Mouse (Mus musculus) lung, embryonic 16.5 days (tissue): Measurements from ENCODE around the gene Nosip. TPM values are rescaled to one million over a fixed set of nuclear protein-coding genes. Genes with fewer than 3 reads are reported as not detected.
"Not testable (repeated sequence)": the region's sequence is repeated elsewhere in the genome, so short reads cannot be mapped to it uniquely, and the experiment has no call there.

Experiments
- ATAC-seq: fragments of 200-750 bp; cut with Nextera tagmentation; 2 replicates; pipeline ENCODE4 v1.8.0; 2017; ENCODE audit warnings: low read depth, mild to moderate bottlenecking, moderate library complexity
- H3K27ac ChIP-seq: fragments of 300-500 bp; sonication (generic); 2 replicates; pipeline ENCODE4 v1.5.1; 2014; ENCODE audit warnings: mild to moderate bottlenecking, control low read depth, low read length
- H3K27me3 ChIP-seq: fragments of 300-500 bp; sonication (generic); 2 replicates; pipeline ENCODE4 v1.6.1; 2014; ENCODE audit warnings: low read depth, low read length, mixed read lengths; ENCODE audit not compliant: control insufficient read depth, insufficient read depth
- H3K36me3 ChIP-seq: fragments of 300-500 bp; sonication (generic); 2 replicates; pipeline ENCODE4 v1.6.1; 2014; ENCODE audit warnings: low read length; ENCODE audit not compliant: control insufficient read depth, insufficient read depth
- H3K4me1 ChIP-seq: fragments of 300-500 bp; sonication (generic); replicated peaks from 2 replicates; pipeline ENCODE4 v1.6.1; 2014; ENCODE audit warnings: low read length, mixed read lengths; ENCODE audit not compliant: control insufficient read depth, insufficient read depth
- H3K4me2 ChIP-seq: fragments of 300-500 bp; sonication (generic); 2 replicates; pipeline ENCODE4 v1.6.1; 2014; ENCODE audit warnings: low read depth, low read length, control low read depth
- H3K4me3 ChIP-seq: fragments of 300-500 bp; sonication (generic); 2 replicates; pipeline ENCODE4 v1.5.1; 2014; ENCODE audit warnings: mild to moderate bottlenecking, low read length, control low read depth
- H3K9ac ChIP-seq: fragments of 300-500 bp; sonication (generic); 2 replicates; pipeline ENCODE4 v1.6.1; 2014; ENCODE audit warnings: low read length, control low read depth
- H3K9me3 ChIP-seq: fragments of 300-500 bp; sonication (generic); 2 replicates; pipeline ENCODE4 v1.6.1; 2016; ENCODE audit warnings: low read length; ENCODE audit not compliant: control insufficient read depth
- WGBS: fragments of 180-500 bp; shearing (Covaris S2); extraction: QIAGEN DNeasy Blood & Tissue Kit; methylation state at CpG from one replicate; pipeline ENCODE4 v1.1.7; 2014; 5-methylcytosine and 5-hydroxymethylcytosine counted together
- polyA plus RNA-seq: library from polyadenylated mRNA; unstranded; fragments of >200 nt; fragmentation: Nextera tagmentation; extraction: Ambion mirVana; gene quantifications from 2 replicates; pipeline ENCODE4 v1.2.1, GENCODE M21; 2015

Nosip gene
- polyA plus RNA-seq, 1 experiment from 2014 or later = 72.5 TPM

GRCm38 (mm10) chr7:45019031-45019571, 43.1 kb upstream of the Nosip start:
- WGBS = 27% methylated on average over 8 of the region's 8 CpGs
- Histone ChIP-seq H3K4me1 (peaks cover 19% of the 10 kb centered on the region), H3K9me3 (no peaks in the 10 kb centered on the region), H3K9ac (peak overlapping the region; percentile 58), H3K27ac (peak overlapping the region; percentile 91), H3K4me3 (peak overlapping the region; percentile 87), H3K36me3 (no peaks in the 10 kb centered on the region), H3K27me3 (no peaks in the 10 kb centered on the region), H3K4me2 (peak overlapping the region; percentile 73)
- ATAC-seq = no peak

GRCm38 (mm10) chr7:45020225-45020624, 42.0 kb upstream of the Nosip start:
- H3K9me3 ChIP-seq = no peaks in the 10 kb centered on the region
- peaks cover 11% of the 10 kb centered on the region for H3K4me1 ChIP-seq
- H3K27me3 ChIP-seq = no peaks in the 10 kb centered on the region
- ATAC-seq = no peak
- no peak overlapping the region for H3K4me2 ChIP-seq
- H3K27ac ChIP-seq = no peak overlapping the region
- no peak overlapping the region for H3K9ac ChIP-seq
- H3K36me3 ChIP-seq = no peaks in the 10 kb centered on the region
- 59% methylated on average over 9 of the region's 9 CpGs for WGBS
- no peak overlapping the region for H3K4me3 ChIP-seq

- H3K4me1 ChIP-seq, H3K9me3 ChIP-seq, ATAC-seq, H3K9ac ChIP-seq, H3K4me3 ChIP-seq, H3K27me3 ChIP-seq, H3K27ac ChIP-seq, H3K4me2 ChIP-seq: not testable (repeated sequence)
- 76% methylated on average over 5 of the region's 5 CpGs for WGBS
- H3K36me3 ChIP-seq = peaks cover 12% of the 10 kb centered on the region
These were observed 38.5 kb upstream of the Nosip start for GRCm38 (mm10) chr7:45023711-45024110.

DNA sequence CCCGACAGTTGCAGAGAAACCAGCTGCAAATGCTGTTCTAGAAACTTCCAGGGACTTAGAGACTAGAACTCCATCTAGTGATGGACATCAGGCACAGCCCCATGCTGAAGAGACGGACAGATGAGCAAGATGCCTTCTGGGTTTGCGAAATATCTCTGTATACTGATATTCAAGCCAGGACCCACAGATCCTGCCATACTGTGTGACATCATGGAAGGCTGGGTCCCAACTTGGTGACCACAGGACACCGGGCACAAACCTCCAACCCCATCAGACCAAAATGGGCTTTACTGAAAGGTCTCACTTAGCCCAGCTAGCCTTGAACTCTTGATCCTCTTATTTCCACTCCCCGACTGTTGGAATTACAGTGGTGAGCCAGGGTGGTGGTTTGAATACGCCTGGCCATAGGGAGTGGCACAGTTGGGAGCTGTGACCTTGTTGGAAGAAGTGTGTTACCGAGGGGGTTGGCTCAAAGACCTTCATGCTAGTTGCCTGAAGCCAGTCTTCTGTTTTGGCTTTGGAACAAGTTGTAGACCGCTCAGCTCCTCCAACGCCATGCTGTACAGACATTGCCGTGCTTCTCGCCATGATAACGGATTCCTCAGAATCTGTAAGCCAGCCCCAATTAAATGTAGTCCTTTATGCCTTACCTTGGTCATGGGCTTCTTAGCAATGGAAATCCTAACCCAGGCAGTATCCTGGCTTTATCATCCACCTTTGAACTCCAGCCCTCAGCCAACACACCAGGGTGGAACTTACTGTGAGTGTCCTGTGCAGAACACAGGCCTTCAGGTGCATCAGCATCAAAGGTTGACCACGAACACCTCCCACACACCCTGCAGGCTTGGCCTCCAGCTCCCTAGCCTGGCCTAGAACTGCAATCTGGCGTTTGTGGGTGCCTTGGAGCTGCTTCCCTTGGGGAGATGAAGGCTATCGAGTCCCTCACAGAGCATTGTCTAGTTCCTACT, 37.7 kb upstream of the Nosip start:
- Histone ChIP-seq H3K27ac (no peak overlapping the region), H3K4me1 (no peaks in the 10 kb centered on the region; the same call in 1 of the 2 replicates), H3K4me2 (no peak overlapping the region), H3K9me3 (no peaks in the 10 kb centered on the region), H3K27me3 (no peaks in the 10 kb centered on the region), H3K9ac (no peak overlapping the region), H3K36me3 (peaks cover 17% of the 10 kb centered on the region), H3K4me3 (no peak overlapping the region)
- no peak for ATAC-seq
- WGBS = 81% methylated on average over 15 of the region's 15 CpGs

GRCm38 (mm10) chr7:45025601-45026220, 36.5 kb upstream of the Nosip start:
- WGBS = 67% methylated on average over 8 of the region's 8 CpGs
- Histone ChIP-seq H3K4me1 (no peaks in the 10 kb centered on the region), H3K36me3 (peaks cover 28% of the 10 kb centered on the region), H3K9ac (no peak overlapping the region), H3K4me2 (no peak overlapping the region), H3K4me3 (no peak overlapping the region), H3K27me3 (no peaks in the 10 kb centered on the region), H3K9me3 (no peaks in the 10 kb centered on the region), H3K27ac (no peak overlapping the region; the same call in 1 of the 2 replicates)
- no peak for ATAC-seq

- Histone ChIP-seq H3K4me3 (no peak overlapping the region), H3K9me3 (no peaks in the 10 kb centered on the region), H3K4me1 (no peaks in the 10 kb centered on the region), H3K4me2 (no peak overlapping the region), H3K9ac (no peak overlapping the region), H3K27ac (no peak overlapping the region), H3K36me3 (peaks cover 33% of the 10 kb centered on the region), H3K27me3 (no peaks in the 10 kb centered on the region)
- ATAC-seq = no peak
- WGBS = 61% methylated on average over 2 of the region's 2 CpGs
These were observed 36.0 kb upstream of the Nosip start for GRCm38 (mm10) chr7:45026256-45026655.

DNA sequence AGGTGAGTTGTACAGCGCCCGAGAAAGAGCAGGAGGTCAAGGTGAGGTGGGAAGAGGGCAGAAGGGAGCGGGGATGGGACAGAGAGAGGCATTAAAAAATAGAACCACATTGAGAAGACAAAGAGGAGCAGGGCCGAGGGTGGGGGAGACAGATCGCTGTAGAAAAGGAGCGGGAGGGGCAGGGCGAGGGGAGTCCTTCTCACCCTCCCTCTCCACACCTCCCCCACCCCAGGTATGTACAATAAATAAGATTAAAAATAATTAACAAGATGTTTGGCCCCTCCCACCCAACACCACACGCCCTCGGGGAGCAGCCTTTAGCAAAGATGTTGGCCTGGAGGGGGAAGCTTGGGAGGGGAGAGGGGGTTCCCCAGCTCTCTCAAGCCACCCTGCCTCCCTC, 34.5 kb upstream of the Nosip start:
- no peaks in the 10 kb centered on the region for H3K27me3 ChIP-seq

DNA sequence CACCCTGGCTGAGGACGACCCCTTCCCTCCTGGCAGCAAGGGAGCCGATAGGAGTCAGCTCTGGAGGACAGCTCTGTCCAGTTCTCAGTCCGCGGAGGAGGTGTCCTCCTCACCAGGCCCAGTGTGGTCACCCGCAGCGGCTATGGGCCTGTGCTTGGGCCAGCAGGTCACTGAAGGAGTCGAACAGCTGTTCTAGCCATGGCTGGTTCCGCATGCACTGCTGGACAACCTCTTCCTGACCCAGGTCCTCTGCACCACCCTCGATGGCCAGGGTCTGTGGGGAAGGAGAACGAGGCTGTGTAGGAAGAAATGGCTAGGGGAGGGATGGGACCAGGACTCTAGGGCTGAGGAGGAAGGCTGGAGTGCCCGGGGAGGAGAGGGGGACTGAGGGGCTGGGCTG, 33.9 kb upstream of the Nosip start:
- Histone ChIP-seq H3K27ac (no peak overlapping the region), H3K9me3 (no peaks in the 10 kb centered on the region), H3K4me1 (no peaks in the 10 kb centered on the region), H3K27me3 (no peaks in the 10 kb centered on the region), H3K4me2 (no peak overlapping the region), H3K4me3 (no peak overlapping the region), H3K36me3 (peaks cover 45% of the 10 kb centered on the region), H3K9ac (no peak overlapping the region)
- WGBS = 91% methylated on average over 11 of the region's 11 CpGs
- no peak for ATAC-seq

More for the DNA sequence above, 34.5 kb upstream of the Nosip start:
- Histone ChIP-seq H3K27ac (no peak overlapping the region), H3K4me3 (no peak overlapping the region), H3K36me3 (peaks cover 41% of the 10 kb centered on the region), H3K9me3 (no peaks in the 10 kb centered on the region), H3K4me2 (no peak overlapping the region), H3K9ac (no peak overlapping the region), H3K4me1 (no peaks in the 10 kb centered on the region)
- ATAC-seq = no peak
- WGBS = 86% methylated on average over 9 of the region's 9 CpGs

GRCm38 (mm10) chr7:45029995-45030394, 32.2 kb upstream of the Nosip start:
- no peak overlapping the region for H3K9ac ChIP-seq
- ATAC-seq = no peak
- H3K27ac ChIP-seq = no peak overlapping the region
- no peaks in the 10 kb centered on the region for H3K27me3 ChIP-seq
- H3K36me3 ChIP-seq = peaks cover 62% of the 10 kb centered on the region
- H3K4me3 ChIP-seq = no peak overlapping the region
- no peaks in the 10 kb centered on the region for H3K4me1 ChIP-seq
- WGBS = 89% methylated on average over 6 of the region's 6 CpGs
- no peaks in the 10 kb centered on the region for H3K9me3 ChIP-seq
- no peak overlapping the region for H3K4me2 ChIP-seq
